Mouse (Mus musculus) ES-Bruce4 (cell line): ENCODE measurements at regions not wholly inside any gene's neighbourhood (a gene's known extent, or its start where the extent isn't known, plus 50 kb on each side); places are given as distances from the start of the nearest gene placed in this dataset.

Source experiments
- CTCF ChIP-seq: IDR thresholded peaks from one replicate; pipeline ENCODE4 v1.8.1; 2011; ENCODE audit warnings: low read depth, low read length
- EP300 ChIP-seq: IDR thresholded peaks from 2 replicates; pipeline ENCODE4 v1.6.1; 2011; ENCODE audit warnings: low read depth, low read length; ENCODE audit not compliant: insufficient read depth
- POLR2A ChIP-seq: IDR thresholded peaks from one replicate; pipeline ENCODE4 v1.8.1; 2011; ENCODE audit warnings: low read length; ENCODE audit not compliant: insufficient read depth

GRCm38 (mm10) chr15:7629826-7630225, 180.8 kb upstream of the Gdnf start:
- TF ChIP-seq POLR2A (no peak), CTCF (no peak), EP300 (no peak)
